Mouse (Mus musculus) MEL-GATA-1-ER (cell line): Measurements from ENCODE around the gene Astn2.

ENCODE experiments used
- DNase-seq: peaks from one replicate; pipeline ENCODE4 v3.0.0-alpha.2; 2012; ENCODE audit warnings: low read depth; ENCODE audit errors: extremely low read depth

Astn2 gene

DNA sequence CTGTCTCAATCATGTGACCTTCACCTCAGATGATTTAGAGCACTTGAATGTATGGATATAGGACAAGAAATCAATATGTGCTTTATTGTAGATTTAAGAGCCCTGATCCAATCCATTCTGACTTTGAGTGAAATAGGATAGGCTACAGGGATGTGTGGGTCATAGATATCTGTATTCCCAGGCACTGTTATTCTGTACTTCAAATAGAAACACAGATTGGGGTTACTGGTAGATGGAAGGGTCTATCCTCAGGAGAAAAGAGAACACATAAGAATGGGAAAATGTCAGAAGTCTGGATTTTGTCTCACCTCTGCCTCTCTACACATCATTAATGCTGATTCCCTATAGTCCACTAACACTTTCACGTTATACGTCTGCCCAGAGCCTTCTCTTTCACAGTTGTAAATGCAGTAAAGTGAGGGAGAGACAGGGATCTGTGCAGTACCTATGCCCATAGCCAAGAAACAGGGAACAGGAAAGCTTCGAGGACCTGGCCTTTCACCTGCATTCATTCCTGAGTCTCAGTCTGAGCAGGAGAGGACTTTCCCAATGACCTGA lies 981.3 kb downstream of the Astn2 start:
- DNase-seq: no peak

DNA sequence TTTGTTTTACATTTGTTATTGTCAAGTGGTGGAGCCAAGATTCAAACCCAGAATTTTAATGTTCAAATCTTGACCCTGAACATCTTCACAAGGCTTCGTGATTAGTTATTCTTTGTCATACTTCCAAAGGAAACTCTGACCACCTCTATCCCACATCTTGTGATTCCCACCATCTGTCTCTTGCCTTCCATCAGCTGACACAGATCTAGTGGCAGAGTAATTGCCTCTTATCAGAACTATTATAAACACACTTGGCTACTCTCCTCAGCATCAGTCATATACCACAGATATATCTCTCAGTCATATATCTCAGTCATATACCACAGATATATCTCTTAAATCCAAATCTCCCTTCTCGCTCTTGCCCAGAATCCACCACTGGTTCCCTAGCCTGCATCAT lies 983.1 kb downstream of the Astn2 start:
- DNase-seq: no peak

DNA sequence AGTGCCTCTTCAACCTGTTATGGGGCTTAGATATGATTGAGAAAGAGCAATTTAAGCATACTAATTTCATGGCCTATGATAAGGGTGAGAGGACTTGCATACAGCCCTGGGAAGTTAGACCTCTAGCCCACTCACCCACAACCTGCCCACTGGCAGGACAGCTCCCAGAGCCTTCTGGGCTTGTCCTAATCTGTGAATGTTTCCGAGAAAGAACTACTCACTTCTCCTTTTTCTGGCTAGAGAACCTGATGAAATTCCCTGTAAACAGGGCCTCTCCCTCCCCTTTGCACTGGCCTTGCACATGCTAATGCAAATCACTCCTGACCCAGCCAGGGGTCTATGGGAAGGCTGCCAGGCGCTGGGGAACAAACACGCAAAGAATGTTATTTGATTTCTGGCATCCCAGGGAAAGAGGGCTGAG lies 983.9 kb downstream of the Astn2 start:
- DNase-seq: no peak

DNA sequence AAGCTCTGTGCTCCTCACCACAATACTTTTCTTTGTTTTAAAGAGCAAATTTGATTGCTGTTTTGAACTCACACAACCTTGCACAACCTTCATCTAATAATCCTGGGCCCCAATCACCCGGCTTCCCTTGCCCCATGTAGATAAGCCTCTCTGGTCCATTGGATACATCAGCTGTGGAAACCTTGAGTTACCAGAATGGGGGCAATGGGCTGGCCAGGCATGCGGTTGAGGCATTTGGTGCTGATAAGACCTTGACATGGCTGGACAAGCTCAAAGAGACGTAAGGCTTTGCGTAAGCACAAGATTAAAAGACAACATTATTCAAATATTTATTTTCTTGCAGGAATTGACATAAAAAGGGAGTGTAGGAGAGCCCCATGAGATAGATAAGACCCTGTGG lies 988.9 kb downstream of the Astn2 start:
- DNase-seq: no peak

DNA sequence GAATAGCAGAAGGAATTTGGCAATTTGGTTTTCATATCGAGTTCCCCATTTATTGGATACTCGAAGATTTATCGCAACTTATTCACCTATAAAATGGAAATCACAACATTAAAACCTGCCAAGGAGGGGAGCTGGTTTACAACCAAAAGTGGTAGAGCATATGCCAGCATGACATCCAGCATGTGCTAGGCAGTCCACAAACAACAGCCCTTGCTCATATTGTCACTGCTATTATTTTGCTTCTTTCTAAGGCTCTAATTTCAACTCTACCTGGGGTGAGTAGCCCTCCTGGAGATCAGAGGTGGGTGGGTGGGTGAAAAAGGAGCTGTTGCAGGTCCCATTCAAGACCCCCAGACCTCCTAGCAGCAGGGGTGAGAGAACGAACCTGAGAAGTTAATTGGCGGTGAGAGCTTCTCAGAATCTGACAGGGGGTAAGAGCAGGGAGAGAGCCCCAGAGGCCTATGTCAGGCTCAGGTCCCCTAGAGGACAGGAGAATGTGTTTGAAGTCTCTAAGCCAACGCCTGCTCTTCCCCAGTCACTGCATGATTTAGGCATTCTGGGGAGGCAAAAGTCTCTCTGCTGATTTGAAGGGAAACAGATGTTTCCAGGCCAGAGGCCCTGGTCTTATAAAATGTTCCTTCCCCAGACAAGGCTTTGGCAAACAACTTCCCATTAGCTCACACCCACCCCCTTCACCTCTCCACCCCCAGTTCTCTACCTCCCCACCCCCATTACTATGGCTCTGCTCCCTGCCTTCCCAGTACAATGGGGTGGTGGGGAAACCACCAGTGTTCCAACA lies 1001.4 kb downstream of the Astn2 start:
- no peak for DNase-seq

DNA sequence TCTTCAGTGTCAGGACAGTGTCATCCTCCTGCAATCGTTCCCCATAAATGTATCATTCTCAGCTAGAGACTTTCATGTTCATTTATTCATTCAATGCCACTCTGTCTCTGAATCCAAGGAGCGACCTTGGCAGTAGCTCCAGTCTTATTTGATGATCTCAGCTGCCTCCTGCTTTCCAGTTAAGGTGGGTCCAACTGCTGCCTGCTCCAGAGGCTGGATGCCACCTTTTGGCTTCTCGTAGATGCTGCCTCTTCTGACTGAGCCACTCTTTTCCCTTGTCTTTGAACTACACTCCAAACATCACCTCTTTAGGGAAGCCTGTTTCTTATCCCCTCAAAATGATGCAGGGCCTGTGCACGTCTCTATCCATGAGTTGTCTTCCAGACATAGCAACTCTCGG lies 1002.1 kb downstream of the Astn2 start:
- DNase-seq: no peak

DNA sequence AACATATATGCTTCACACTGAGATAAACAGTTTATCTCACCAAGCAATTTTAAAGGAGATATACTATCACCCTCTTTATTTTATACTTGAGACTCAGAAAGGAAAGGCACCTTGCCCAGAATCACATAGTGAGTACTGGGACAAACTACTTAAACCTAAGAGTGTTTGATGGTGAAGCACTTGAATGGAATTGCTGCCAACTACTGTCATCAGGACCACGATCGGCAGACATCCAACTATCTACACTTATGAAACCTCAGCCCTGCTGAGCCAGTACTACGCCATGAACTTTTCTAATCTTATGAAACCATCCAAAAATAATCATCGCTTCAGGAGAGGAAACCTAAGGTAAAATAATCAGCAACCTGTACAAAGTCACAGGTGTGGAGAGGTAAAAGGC lies 1005.0 kb downstream of the Astn2 start:
- no peak for DNase-seq

DNA sequence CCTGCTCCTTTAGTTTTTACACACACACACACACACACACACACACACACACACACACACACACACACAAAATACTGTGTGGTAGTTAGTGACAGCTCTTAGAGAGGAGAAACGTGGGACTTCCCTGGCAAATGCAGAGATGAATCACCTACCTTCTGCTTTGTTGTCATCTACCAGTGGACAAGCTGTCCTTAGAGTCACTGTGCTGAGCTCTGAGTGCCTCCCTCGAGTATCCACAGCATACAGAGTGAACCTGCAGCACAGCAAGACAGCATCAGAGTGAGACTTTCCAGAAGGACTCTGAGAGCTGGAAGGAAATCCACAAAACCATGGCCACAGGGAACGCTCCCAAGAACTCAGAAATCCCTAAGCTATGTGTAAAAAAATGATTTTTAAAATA lies 1007.6 kb downstream of the Astn2 start:
- DNase-seq: no peak

DNA sequence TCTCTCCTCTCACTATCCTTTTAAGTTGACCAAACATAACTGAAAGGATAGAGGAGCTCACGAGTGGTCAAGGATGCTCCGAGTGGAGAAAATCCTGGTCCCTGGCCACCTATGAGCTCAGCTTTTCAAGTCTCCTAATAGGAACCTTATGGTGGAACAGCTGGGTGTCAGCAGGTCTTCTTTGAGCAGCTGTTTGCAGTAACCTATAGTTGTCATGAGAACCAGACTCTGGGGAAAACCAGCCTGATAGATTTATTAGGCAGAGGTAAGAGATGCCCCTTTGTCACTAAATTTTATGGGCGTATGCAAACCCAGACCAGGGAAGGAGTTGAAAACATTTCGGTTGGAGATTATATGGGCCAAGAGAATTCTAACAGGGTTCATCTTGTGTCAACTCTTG lies 1013.4 kb downstream of the Astn2 start:
- no peak for DNase-seq

DNA sequence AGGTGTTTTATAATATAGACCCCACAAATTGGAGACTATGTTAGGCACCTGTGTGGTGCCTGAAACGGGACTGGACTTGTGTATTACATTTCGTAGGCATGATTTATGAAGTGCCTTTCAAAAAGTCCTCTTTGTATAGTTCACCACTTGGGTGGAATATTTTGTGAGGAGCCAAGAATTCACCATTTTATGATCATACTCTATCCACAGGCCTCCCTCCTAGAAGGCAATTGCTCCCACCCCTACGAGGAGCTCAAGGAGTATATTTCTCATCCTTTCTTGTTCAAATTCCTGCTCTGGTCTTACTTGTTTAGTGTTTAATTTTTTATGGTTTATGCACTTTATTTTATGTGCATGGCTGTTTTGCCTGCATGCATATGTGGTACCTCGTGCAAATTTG lies 1021.3 kb downstream of the Astn2 start:
- DNase-seq: no peak

DNA sequence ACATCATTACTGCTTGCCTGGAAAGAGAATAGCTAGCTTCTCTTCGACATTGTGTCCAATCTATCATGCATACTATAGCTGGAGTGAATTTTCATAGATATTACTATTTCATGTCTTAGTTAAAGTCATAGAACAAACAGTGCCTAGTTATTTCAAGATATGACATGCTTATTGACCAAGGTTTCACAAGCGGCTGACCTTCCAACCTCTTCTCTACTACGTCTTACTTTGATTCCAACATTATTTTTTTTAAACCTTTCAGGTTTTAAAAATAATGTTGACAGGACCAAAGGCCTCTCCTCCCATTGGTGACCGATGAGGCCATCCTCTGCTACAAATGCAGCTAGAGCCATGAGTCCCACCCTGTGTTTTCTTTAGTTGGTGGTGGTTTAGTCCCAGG lies 1025.0 kb downstream of the Astn2 start:
- no peak for DNase-seq

DNA sequence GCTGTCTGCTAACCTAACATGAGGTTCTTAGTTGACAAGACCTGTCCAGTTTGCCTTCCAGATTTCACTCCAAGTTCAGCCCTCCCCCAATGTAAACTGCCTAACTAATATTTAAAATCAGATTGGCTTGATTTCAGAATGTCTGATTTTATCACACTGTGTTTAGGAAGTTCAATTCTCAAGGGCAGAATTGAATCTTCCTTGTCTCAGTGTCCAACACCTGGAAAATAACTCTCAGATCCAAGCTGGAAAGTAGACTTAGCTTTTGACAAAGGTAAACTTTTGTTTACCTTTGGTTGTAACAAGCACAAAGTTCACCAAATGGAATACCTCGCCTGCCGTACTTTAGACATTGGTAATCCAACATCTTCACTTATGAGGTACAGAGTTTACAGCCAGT lies 1027.8 kb downstream of the Astn2 start:
- DNase-seq: no peak

DNA sequence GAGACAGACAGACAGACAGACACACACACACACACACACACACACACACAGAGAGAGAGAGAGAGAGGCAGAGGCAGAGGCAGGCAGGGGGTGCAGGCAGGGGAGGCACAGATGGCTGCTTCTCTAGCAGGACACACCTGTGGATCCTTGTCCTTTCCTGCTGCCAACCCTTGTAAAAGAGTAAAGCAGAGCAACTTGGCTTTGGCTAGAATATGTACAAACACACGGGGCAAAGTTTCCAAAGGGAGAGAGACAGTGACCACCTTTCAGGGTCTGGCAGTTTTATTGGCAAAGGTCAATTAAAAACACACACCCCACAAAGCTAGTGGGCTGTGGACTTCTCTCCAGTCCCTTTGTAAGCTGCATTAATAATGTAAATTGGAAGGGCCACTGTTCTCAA lies 1030.6 kb downstream of the Astn2 start:
- no peak for DNase-seq

DNA sequence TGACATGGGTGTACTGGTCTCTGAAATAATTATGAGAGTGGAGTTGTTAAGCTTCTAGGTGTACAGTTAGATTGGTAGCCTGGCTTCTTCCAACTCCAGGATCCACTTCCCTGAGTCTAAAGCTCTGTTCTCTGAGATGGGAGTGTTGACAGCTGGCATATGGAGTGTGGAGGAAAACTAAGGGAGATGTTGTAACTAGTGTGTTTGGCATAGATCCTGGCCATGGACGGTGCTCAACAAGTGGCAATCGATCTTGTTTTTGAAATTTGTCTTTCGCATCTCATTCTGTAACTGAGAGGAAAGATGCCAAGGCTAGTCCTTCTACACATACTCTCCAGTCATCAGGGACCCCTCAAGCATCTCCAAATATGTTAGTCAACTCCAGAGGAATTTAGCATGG lies 1031.7 kb downstream of the Astn2 start:
- no peak for DNase-seq

DNA sequence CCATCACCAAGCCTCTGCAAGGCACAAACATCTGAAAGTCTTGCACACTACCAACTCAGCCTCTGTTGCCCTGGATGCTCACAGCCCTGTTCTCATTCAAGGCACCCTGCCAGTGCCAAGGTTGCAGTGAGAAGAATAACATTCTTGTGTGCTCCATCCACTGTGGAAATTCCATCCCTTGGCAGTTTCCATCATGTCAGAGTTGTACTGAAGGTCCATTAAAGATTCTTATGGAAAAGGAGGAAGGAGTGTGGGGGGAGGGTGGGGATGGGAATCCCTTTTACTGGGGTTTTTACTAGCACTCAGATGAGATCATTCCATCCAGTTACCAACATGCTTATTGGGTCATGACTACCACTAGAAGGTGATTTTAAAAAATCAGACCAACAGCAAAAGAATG lies 1037.3 kb downstream of the Astn2 start:
- DNase-seq: no peak

DNA sequence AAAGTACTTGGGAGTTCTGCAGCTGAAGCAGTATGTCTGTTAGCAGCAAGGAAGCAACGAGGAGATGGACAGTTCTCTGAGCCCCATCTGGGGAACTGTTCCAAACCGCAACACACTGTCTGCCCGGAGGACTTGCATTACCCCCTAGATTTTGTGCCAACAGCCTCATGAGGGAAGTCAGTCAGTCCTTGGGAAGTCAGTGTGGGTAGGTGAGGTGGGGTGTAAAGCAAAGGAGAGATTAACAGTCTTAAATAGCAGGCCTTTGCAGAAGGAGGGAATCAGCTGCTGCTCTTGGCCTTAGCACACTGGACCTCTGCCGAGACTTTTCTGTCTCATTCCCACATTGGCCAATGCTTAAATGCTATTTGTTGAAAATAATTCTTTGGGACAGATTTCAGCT lies 1049.8 kb downstream of the Astn2 start:
- no peak for DNase-seq

DNA sequence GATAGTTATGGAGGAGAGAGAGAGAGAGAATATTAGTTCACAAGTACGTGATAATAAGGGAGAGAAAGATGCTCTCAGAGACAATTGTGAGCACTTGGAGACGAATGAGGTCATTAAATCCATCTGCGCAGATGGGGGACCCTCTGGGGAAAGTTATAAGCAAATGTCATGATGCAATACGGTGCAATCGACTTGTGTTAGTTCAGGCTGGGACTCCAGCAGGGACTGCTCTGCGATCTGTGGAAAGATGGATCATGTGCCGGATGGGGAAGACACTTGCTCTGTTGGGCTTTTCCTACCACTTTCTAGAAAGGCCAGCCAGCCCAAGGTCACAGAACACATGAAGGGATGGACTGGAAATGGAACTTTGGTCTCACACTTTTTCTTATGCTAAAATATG lies 1053.9 kb downstream of the Astn2 start:
- no peak for DNase-seq

DNA sequence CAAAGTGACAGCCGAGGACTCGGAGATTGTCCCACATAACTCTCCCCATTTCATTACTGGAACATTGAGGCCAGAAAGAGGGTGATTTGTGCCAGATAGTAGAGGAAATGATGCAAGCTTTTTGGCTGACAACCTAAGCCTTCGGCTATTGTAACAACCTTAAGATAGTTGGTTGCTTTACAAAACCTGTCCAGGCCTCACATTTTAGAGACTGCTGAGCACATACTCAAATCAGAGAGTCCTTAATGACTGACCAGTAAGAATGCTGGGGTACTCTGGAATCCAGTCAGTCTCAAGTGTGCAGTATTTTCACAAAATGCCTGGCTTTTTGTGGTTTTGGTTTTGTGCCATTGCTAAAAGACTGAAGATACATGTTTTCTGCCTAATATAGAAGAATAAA lies 1062.6 kb downstream of the Astn2 start:
- DNase-seq: no peak

DNA sequence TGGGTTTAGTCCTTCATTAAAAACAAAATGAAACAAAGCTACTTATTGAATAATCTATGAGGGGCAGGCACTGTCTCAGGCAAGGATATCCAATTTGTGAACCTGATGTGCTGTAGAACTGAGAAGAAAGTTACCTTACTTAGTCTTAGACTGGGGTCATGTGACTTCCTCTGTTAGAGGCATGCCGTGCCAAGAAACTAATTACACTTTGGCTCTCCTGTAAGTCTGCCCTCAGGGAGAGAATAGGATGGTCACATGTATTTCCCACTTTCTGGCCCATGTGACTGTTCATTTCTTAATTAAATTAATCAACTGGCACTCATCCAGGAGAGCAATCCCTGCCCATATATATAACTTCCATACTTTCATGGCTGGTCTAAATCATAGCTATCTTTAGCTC lies 1070.7 kb downstream of the Astn2 start:
- DNase-seq: no peak
